Mouse (Mus musculus): ENCODE measurements around the gene Dhrs7b. TPM values are rescaled to one million over a fixed set of nuclear protein-coding genes. Genes with fewer than 3 reads are reported as not detected.
"Not testable (repeated sequence)": the region's sequence is repeated elsewhere in the genome, so short reads cannot be mapped to it uniquely, and the experiment has no call there.

Dhrs7b gene
- polyA plus RNA-seq, 1 experiment from 2014 or later = 39.5 TPM

DNA sequence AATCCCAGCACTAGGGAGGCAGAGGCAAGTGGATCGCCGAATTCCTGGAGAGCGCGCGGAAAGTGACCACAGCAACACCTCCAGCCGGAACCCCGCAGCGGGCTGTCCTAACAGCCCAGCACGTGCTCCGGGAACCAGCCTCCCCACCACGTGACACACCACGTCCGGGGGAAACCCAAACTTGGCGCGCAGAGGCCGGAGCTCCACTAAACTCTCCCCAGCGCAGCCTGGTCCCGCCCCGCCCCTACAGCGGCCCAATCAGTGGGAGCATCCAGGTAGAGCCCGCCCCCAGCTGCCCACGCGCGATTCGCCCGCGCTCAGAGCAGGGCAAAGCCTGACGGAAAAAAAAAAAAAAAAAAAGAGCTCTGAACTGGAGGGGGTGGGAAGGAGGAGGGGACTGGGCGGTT lies 19.4 kb upstream of the Dhrs7b start:
- Histone ChIP-seq H3K9ac (peak overlapping the region; percentile 66), H3K9me3 (no peaks in the 10 kb centered on the region), H3K27me3 (no peaks in the 10 kb centered on the region), H3K4me3 (peak overlapping the region; percentile 53), H3K36me3 (no peaks in the 10 kb centered on the region), H3K4me2 (peak overlapping the region; percentile 85), H3K27ac (no peak overlapping the region), H3K4me1 (peaks cover 27% of the 10 kb centered on the region)
- WGBS = under 1% methylated on average over 29 of the region's 29 CpGs
- ATAC-seq (ENCODE audit: insufficient number of reproducible peaks, insufficient read depth, low FRiP score, low TSS enrichment, low read depth) = peak; percentile 99

DNA sequence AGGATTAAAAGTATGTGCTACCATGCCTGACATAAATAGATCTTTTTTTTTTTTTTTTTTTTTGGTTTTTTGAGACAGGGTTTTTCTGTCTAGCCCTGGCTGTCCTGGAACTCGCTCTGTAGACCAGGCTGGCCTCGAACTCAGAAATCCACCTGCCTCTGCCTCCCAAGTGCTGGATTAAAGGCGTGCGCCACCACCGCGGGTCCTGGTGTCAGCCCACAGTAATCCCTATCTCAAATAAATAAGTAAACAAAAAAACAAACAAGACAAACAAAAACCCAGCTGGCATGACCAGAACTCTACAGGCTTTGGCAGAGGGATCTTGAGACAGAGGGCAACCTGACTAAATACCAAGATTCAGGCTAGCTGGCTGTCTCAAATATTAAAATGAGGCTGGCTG lies 18.8 kb upstream of the Dhrs7b start, which contains the start of gene Shmt1:
Gene Shmt1 (minus strand): TSS at position 101 of the 400 bp plus-strand sequence.
- not testable (repeated sequence) for H3K9me3 ChIP-seq; H3K36me3 ChIP-seq; H3K27me3 ChIP-seq; ATAC-seq (ENCODE audit: insufficient number of reproducible peaks, insufficient read depth, low FRiP score, low TSS enrichment, low read depth); H3K27ac ChIP-seq
- Histone ChIP-seq H3K4me2 (peak within 1 kb of the TSS; percentile 85), H3K4me3 (peak within 1 kb of the TSS; percentile 53), H3K9ac (peak within 1 kb of the TSS; percentile 66), H3K4me1 (peaks cover 27% of the 10 kb centered on the region)
- WGBS = 32% methylated on average over 6 of the region's 6 CpGs

DNA sequence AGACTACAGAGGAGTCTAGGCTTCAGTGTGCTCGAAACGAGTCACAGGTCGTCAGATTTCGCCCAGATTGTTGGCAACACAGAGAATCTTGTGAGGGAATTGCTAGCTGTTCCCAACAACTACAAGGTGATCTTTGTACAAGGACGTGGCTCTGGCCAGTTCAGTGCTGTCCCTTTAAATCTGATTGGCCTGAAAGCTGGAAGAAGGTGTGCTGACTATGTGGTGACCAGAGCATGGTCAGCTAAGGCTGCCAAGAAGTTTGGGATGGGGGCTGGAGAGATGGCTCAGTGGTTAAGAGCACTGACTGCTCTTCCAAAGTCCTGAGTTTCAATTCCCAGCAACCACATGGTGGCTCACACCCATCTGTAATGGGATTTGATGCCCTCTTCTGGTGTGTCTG lies 14.0 kb upstream of the Dhrs7b start:
- 69% methylated on average over 5 of the region's 5 CpGs for whole genome bisulfite sequencing
- Histone ChIP-seq H3K4me3 (no peak overlapping the region), H3K4me2 (no peak overlapping the region), H3K9ac (no peak overlapping the region), H3K9me3 (no peaks in the 10 kb centered on the region), H3K4me1 (no peaks in the 10 kb centered on the region), H3K36me3 (no peaks in the 10 kb centered on the region), H3K27me3 (no peaks in the 10 kb centered on the region), H3K27ac (no peak overlapping the region)
- no peak for ATAC-seq (ENCODE audit: insufficient number of reproducible peaks, insufficient read depth, low FRiP score, low TSS enrichment, low read depth)

DNA sequence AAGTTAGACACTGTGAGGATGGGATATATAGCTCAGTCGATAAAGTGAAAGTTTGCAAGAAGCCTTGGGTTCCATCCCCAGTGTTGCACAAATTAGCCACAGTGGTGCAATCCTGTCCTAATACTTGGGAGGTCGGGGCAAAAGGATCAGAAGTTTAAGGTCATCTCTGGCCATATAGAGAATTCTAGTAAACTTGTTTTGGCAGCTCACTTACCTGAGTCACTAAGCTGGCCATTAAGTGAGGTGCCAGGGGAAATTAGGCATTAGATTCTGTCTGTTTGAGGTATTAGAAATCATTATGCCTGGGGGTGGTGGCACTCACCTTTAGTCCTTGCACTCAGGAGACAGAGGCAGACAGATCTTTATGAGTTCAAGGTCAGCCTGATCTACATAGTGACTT lies 6.7 kb upstream of the Dhrs7b start:
- no peaks in the 10 kb centered on the region for H3K27me3 ChIP-seq
- no peak overlapping the region for H3K4me3 ChIP-seq
- ATAC-seq (ENCODE audit: insufficient number of reproducible peaks, insufficient read depth, low FRiP score, low TSS enrichment, low read depth) = no peak
- no peak overlapping the region for H3K4me2 ChIP-seq
- H3K4me1 ChIP-seq = no peaks in the 10 kb centered on the region
- H3K27ac ChIP-seq = no peak overlapping the region
- no peaks in the 10 kb centered on the region for H3K36me3 ChIP-seq
- WGBS = 71% methylated on average over 2 of the region's 2 CpGs
- no peaks in the 10 kb centered on the region for H3K9me3 ChIP-seq
- H3K9ac ChIP-seq = no peak overlapping the region

DNA sequence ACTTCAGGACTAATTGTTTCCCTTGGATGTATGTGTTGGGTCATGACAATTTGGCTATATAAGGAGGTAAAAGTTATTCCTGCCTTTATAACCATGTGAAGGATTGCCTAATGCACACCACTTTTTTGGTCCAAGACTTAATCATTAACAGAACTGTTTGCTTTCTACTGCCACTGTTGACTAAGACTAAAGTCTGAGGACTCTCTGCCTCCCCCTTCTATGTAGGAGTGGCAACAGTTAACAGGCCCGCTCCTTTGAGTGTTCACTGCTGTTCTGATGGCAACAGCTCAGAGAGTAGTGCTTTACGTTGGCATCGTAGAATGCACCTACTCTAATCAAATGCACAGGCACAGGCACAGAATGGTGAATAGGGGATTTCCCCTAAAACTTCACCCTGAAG lies 5.2 kb upstream of the Dhrs7b start:
- ATAC-seq (ENCODE audit: insufficient number of reproducible peaks, insufficient read depth, low FRiP score, low TSS enrichment, low read depth) = no peak
- Histone ChIP-seq H3K9ac (no peak overlapping the region), H3K4me1 (no peaks in the 10 kb centered on the region), H3K4me2 (no peak overlapping the region), H3K27ac (no peak overlapping the region), H3K9me3 (no peaks in the 10 kb centered on the region), H3K27me3 (no peaks in the 10 kb centered on the region), H3K36me3 (no peaks in the 10 kb centered on the region), H3K4me3 (no peak overlapping the region)
- 79% methylated on average over 3 of the region's 3 CpGs for WGBS

DNA sequence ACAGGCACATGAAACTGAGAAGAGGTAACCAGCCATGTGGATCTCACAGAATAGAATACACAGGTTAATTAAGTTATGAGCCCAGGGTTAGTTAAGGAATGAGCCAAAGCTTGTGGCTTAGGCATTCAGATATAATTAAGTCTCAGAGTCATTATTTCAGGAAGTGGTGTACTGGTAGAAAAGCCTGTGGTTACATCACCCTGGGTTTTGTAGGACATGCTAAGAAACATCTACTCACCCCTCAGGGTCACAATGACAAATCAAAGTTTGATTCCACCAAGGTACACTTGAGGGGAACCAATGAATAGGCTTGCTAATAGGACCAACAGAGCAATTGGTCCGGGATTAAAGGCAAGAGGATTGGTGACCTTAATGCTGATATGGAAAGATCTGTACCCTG lies 3.7 kb upstream of the Dhrs7b start:
- H3K4me2 ChIP-seq = no peak overlapping the region
- no peak for ATAC-seq (ENCODE audit: insufficient number of reproducible peaks, insufficient read depth, low FRiP score, low TSS enrichment, low read depth)
- no peaks in the 10 kb centered on the region for H3K27me3 ChIP-seq
- no peak overlapping the region for H3K9ac ChIP-seq
- H3K4me3 ChIP-seq = no peak overlapping the region
- H3K27ac ChIP-seq = no peak overlapping the region
- WGBS = 55% methylated on average over 1 of the region's 1 CpGs
- no peaks in the 10 kb centered on the region for H3K36me3 ChIP-seq
- H3K9me3 ChIP-seq = no peaks in the 10 kb centered on the region
- peaks cover 8% of the 10 kb centered on the region for H3K4me1 ChIP-seq

DNA sequence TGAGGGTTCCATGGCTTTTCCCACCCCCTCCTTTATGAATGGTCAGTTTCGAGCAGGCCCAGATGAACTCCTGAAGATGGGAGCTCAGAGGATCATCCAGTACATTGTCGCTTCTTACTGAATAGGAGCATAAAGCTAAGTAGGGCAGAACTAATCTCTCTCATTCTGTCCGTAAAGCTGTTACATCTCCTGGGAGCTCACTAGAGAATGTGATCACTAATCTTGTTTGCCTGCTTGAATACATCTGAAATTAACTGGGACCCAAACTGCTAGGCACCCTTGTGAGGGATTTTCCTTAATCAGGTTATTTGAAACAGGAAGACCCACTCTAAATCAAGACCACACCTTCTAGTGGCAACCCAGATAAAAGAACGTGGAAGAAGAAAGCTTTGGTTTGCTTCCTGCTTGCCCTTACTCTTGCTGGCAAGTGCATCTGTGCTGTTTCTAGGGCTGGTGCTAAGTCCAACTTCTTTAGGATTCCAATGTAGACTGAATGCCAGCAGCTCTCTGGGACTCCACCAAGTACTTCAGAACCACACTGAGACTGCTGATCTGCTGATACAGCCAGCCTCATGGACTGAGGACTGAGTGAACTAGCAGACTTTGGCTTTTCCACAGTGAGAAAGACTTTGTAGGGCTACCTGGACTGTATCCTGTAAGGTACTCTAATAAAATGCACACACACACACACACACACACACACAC lies 3.0 kb upstream of the Dhrs7b start:
- WGBS = 61% methylated on average over 4 of the region's 4 CpGs
- H3K36me3 ChIP-seq = no peaks in the 10 kb centered on the region
- H3K9me3 ChIP-seq = no peaks in the 10 kb centered on the region
- no peak overlapping the region for H3K27ac ChIP-seq
- H3K4me1 ChIP-seq = peaks cover 9% of the 10 kb centered on the region
- ATAC-seq (ENCODE audit: insufficient number of reproducible peaks, insufficient read depth, low FRiP score, low TSS enrichment, low read depth) = no peak
- H3K27me3 ChIP-seq = no peaks in the 10 kb centered on the region
- H3K4me3 ChIP-seq = no peak overlapping the region
- H3K4me2 ChIP-seq = no peak overlapping the region
- H3K9ac ChIP-seq = no peak overlapping the region

DNA sequence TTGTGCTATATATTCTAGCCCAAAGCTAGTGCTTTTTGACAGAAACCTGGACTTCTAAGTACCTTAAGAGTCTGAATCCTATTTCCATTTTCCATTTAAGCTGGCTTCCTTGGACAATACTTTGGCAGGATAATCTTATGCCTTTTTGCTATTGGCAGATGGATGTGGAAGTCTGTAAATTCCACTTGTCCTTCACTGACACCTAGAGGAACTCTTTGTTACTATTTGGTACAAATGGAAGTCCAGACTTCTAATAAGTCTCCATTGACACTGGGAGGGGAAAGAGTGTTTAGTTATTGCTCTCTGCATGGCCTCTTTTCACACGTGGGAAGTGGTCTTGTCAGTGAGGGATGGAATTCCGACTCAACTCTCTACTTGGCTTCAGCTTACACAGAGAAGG lies 1.5 kb upstream of the Dhrs7b start:
- Histone ChIP-seq H3K4me3 (no peak overlapping the region), H3K4me2 (no peak overlapping the region), H3K27ac (no peak overlapping the region), H3K36me3 (no peaks in the 10 kb centered on the region), H3K9me3 (no peaks in the 10 kb centered on the region), H3K4me1 (peaks cover 9% of the 10 kb centered on the region), H3K9ac (no peak overlapping the region), H3K27me3 (no peaks in the 10 kb centered on the region)
- WGBS = 45% methylated on average over 2 of the region's 2 CpGs
- no peak for ATAC-seq (ENCODE audit: insufficient number of reproducible peaks, insufficient read depth, low FRiP score, low TSS enrichment, low read depth)

DNA sequence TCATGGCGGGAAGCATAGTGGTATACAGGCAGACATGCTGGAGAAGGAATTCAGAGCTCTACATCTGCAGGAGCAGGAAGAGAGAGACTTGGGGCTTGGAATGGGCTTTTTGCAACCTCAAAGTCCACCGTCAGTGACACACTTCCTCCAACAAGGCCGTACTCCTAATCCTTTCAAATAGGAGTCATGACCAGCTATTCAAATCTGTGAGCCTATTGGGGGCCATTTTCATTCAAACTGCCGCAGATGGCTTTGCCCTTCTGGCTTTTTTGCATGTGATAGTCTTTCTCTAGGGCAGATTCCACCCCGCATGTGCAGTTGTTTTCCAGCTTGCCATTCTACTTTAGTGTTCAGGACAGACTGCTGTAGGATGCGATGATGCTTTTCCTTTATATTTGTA lies 6.5 kb downstream of the Dhrs7b start:
- Histone ChIP-seq H3K4me1 (no peaks in the 10 kb centered on the region), H3K4me2 (no peak overlapping the region), H3K9ac (no peak overlapping the region), H3K27ac (no peak overlapping the region), H3K27me3 (no peaks in the 10 kb centered on the region), H3K36me3 (0 out of 2 replicates have a peak, but pooled peaks cover 4% of the 10 kb centered on the region), H3K9me3 (no peaks in the 10 kb centered on the region), H3K4me3 (no peak overlapping the region)
- WGBS = 92% methylated on average over 6 of the region's 6 CpGs
- ATAC-seq (ENCODE audit: insufficient number of reproducible peaks, insufficient read depth, low FRiP score, low TSS enrichment, low read depth) = no peak

DNA sequence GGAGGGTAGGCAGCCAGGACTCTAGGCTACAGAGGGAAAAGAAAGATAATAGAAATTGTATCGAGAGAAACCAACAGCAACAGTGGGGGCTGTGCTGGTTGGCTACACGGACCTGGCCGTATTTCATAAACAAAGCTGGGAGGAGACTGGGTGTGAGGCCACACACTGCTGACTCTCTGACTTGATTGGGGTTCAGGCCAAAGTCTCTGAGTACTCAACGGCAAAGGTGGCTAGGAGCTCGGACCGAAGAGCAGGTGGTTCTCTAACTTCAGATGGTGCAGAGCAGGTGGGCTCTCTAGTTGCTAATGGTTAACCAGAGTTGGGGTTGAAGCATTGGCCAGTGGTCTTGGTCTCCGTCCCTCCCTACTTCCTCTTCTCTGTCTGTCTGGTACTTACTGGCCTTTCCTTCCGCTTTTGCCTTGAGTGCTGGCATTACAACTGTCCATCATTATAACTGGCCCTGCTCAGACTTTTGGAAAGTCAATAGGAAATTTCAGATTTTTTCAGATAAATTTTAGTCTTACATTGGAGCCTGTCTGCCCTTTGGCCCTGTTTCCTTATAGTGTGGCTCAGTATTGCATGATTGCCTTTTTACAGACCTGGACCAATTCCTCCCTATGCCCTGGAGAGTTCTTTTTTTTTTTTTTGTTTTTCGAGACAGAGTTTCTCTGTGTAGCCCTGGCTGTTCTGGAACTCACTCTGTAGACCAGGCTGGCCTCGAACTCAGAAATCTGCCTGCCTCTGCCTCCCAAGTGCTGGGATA lies 7.4 kb downstream of the Dhrs7b start:
- Histone ChIP-seq H3K4me1 (no peaks in the 10 kb centered on the region), H3K27me3 (no peaks in the 10 kb centered on the region), H3K4me2 (no peak overlapping the region), H3K4me3 (no peak overlapping the region), H3K9ac (no peak overlapping the region), H3K9me3 (no peaks in the 10 kb centered on the region), H3K27ac (no peak overlapping the region), H3K36me3 (0 out of 2 replicates have a peak, but pooled peaks cover 4% of the 10 kb centered on the region)
- WGBS = 89% methylated on average over 10 of the region's 10 CpGs
- no peak for ATAC-seq (ENCODE audit: insufficient number of reproducible peaks, insufficient read depth, low FRiP score, low TSS enrichment, low read depth)

DNA sequence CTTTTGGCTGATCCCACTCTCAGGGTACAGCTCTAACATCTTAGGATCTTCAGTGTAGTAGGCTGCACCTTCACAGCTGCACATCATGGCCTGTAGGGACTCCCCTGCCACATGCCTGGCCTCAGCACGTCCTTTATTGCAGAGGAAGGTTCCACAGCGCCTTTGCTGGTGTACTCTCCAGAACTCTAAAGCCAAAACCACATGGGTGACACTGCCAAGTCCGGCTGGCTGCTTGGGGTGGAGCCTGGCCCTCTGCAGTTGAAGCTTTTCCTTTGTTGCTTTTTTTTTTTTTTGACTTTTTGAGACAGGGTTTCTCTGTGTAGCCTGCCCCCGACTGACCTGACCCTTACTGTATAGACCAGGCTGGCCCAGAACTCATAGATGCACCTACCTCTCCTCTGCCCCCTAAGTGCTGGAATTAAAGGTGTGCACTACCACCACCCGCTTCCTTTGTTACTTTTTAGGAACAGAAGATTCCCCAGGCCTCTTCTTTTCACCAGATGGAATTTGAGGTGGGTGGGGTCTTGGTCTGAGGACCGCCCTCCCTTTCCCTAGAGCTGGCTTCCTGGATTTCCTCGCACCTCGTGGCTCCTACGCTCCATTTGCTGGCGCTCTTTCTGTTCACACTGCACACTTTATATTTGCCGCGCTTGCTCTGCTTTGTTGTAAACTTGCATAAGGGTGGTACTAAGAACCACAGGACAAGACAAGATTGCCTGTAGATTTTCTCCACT lies 11.2 kb downstream of the Dhrs7b start:
- H3K27ac ChIP-seq = no peak overlapping the region
- no peaks in the 10 kb centered on the region for H3K4me1 ChIP-seq
- 74% methylated on average over 12 of the region's 12 CpGs for WGBS
- no peaks in the 10 kb centered on the region for H3K27me3 ChIP-seq
- no peak overlapping the region for H3K4me3 ChIP-seq
- H3K4me2 ChIP-seq = no peak overlapping the region
- no peak overlapping the region for H3K9ac ChIP-seq
- no peaks in the 10 kb centered on the region for H3K9me3 ChIP-seq
- peaks cover 29% of the 10 kb centered on the region for H3K36me3 ChIP-seq
- ATAC-seq (ENCODE audit: insufficient number of reproducible peaks, insufficient read depth, low FRiP score, low TSS enrichment, low read depth) = no peak

All from embryonic facial prominence, embryonic 13.5 days (tissue).